Mouse (Mus musculus) midbrain, embryonic 16.5 days (tissue): ENCODE data around the gene Inava. TPM values are rescaled to one million over a fixed set of nuclear protein-coding genes. Genes with fewer than 3 reads are reported as not detected.

Source experiments
- ATAC-seq: fragments of 200-750 bp; cut with Nextera tagmentation; 2 replicates; pipeline ENCODE4 v1.8.0; 2017; ENCODE audit warnings: moderate TSS enrichment
- H3K27ac ChIP-seq: fragments of 300-500 bp; sonication (generic); 2 replicates; pipeline ENCODE4 v1.5.1; 2014; ENCODE audit warnings: mild to moderate bottlenecking, low read length, mixed read lengths
- H3K27me3 ChIP-seq: fragments of 300-500 bp; sonication (generic); 2 replicates; pipeline ENCODE4 v1.6.1; 2014; ENCODE audit warnings: low read depth, low read length, mixed read lengths; ENCODE audit not compliant: control insufficient read depth, insufficient read depth
- H3K36me3 ChIP-seq: fragments of 300-500 bp; sonication (generic); 2 replicates; pipeline ENCODE4 v1.6.1; 2014; ENCODE audit warnings: mild to moderate bottlenecking, low read length, moderate library complexity, mixed read lengths; ENCODE audit not compliant: control insufficient read depth, insufficient read depth
- H3K4me1 ChIP-seq: fragments of 300-500 bp; sonication (generic); 2 replicates; pipeline ENCODE4 v1.6.1; 2014; ENCODE audit warnings: mild to moderate bottlenecking, low read length, mixed read lengths; ENCODE audit not compliant: control insufficient read depth, insufficient read depth
- H3K4me2 ChIP-seq: fragments of 300-500 bp; sonication (generic); 2 replicates; pipeline ENCODE4 v1.6.1; 2014; ENCODE audit warnings: mild to moderate bottlenecking, low read length, mixed read lengths
- H3K4me3 ChIP-seq: fragments of 300-500 bp; sonication (generic); 2 replicates; pipeline ENCODE4 v1.5.1; 2014; ENCODE audit warnings: low read depth, mild to moderate bottlenecking, low read length, moderate library complexity, mixed read lengths
- H3K9ac ChIP-seq: fragments of 300-500 bp; sonication (generic); 2 replicates; pipeline ENCODE4 v1.6.1; 2014; ENCODE audit warnings: low read depth, low read length, mixed read lengths
- H3K9me3 ChIP-seq: fragments of 300-500 bp; sonication (generic); replicated peaks from 2 replicates; pipeline ENCODE4 v1.6.1; 2014; ENCODE audit warnings: mild to moderate bottlenecking, low read length, mixed read lengths; ENCODE audit not compliant: control insufficient read depth, poor library complexity, severe bottlenecking
- WGBS: fragments of 180-500 bp; shearing (Covaris S2); extraction: QIAGEN DNeasy Blood & Tissue Kit; methylation state at CpG from one replicate; pipeline ENCODE4 v1.1.7; 2014; 5-methylcytosine and 5-hydroxymethylcytosine counted together
- polyA plus RNA-seq: library from polyadenylated mRNA; unstranded; fragments of >200 nt; fragmentation: Nextera tagmentation; extraction: Ambion mirVana; gene quantifications from 2 replicates; pipeline ENCODE4 v1.2.1, GENCODE M21; 2015

Inava gene
- polyA plus RNA-seq, 1 experiment from 2014 or later: 1.5 TPM

DNA sequence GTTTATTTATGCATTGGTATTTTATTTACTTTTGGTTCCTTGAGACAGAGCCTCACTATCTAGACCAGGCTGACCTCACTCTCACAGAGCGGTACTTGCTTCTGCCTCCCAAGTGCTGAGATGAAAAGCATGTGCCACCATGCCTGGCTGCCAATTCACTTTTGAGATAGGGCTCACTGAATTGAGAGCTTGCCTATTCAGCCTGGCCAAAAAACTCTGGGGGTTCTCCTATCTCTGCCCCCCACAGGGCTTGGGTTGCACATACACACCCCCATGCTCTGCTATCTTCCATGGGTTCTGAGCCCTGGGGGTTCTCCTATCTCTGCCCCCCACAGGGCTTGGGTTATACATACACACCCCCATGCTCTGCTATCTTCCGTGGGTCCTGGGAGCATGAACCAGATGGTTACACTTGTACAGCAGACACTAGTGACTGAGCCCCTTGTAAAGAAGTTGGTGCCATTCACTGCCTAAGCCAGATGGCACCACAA, 54.5 kb downstream of the Inava start:
- ATAC-seq: no peak
- Histone ChIP-seq H3K4me3 (no peak overlapping the region), H3K4me2 (no peak overlapping the region), H3K36me3 (peaks cover 13% of the 10 kb centered on the region), H3K4me1 (no peaks in the 10 kb centered on the region; the same call in 1 of the 2 replicates), H3K27me3 (no peaks in the 10 kb centered on the region), H3K9me3 (no peaks in the 10 kb centered on the region), H3K9ac (no peak overlapping the region), H3K27ac (no peak overlapping the region)
- WGBS: 67% methylated on average over 2 of the region's 2 CpGs

DNA sequence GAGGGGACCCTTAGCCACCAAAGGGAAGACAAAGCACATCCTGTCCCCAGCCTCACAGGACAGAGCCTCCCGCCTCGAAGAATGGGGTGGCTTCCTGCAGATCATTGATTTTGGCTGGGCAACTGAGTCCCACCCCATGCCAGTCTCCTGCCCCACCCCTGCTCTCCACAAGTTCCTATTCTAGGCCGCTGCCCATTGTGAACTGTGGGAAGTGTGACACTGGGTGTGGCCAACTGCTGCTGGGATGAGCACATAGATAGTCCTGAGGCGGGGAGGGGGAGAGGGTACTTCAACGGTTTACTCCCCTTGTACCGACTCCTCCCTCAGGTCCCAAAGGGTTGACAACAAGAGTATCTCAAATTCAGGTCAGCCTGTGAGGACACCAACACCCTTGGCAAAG, 55.3 kb downstream of the Inava start:
- H3K9me3 ChIP-seq: no peaks in the 10 kb centered on the region
- WGBS: 68% methylated on average over 6 of the region's 6 CpGs
- peaks cover 21% of the 10 kb centered on the region for H3K36me3 ChIP-seq
- peaks cover 8% of the 10 kb centered on the region for H3K4me1 ChIP-seq
- H3K27ac ChIP-seq: no peak overlapping the region
- no peak for ATAC-seq
- no peak overlapping the region for H3K9ac ChIP-seq
- no peak overlapping the region for H3K4me3 ChIP-seq
- H3K4me2 ChIP-seq: no peak overlapping the region
- no peaks in the 10 kb centered on the region for H3K27me3 ChIP-seq

- no peak for ATAC-seq
- Histone ChIP-seq H3K9me3 (no peaks in the 10 kb centered on the region), H3K27ac (no peak overlapping the region), H3K4me1 (peaks cover 11% of the 10 kb centered on the region), H3K9ac (no peak overlapping the region), H3K36me3 (peaks cover 35% of the 10 kb centered on the region), H3K4me3 (no peak overlapping the region), H3K27me3 (no peaks in the 10 kb centered on the region), H3K4me2 (no peak overlapping the region)
- WGBS: 83% methylated on average over 2 of the region's 2 CpGs
Observed at GRCm38 (mm10) chr1:136177085-136177484, 57.0 kb downstream of the Inava start.

DNA sequence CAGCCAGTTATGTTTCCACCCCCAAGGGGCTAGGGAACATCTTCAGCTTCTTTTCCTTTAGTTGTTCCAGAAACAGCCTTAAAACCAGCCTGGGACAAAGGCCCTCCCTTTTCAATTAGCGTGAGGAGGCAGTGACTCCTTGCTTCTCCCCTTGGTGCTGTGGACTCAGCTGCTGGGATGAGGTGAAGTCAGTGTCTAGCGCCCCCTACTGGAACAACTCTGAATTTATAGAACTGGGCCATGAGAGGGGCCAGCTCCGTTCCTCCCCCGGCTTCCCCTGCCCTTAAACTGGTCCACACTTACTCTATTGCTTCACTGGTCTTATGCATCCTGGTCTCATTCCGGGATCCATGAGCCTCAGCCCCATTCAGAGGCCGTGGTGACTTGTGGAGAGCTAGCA, 58.9 kb downstream of the Inava start:
- Histone ChIP-seq H3K9me3 (no peaks in the 10 kb centered on the region), H3K27me3 (no peaks in the 10 kb centered on the region), H3K4me2 (no peak overlapping the region), H3K4me1 (peaks cover 11% of the 10 kb centered on the region), H3K27ac (no peak overlapping the region), H3K9ac (no peak overlapping the region), H3K36me3 (peaks cover 51% of the 10 kb centered on the region), H3K4me3 (no peak overlapping the region)
- 31% methylated on average over 6 of the region's 6 CpGs for WGBS
- no peak for ATAC-seq

DNA sequence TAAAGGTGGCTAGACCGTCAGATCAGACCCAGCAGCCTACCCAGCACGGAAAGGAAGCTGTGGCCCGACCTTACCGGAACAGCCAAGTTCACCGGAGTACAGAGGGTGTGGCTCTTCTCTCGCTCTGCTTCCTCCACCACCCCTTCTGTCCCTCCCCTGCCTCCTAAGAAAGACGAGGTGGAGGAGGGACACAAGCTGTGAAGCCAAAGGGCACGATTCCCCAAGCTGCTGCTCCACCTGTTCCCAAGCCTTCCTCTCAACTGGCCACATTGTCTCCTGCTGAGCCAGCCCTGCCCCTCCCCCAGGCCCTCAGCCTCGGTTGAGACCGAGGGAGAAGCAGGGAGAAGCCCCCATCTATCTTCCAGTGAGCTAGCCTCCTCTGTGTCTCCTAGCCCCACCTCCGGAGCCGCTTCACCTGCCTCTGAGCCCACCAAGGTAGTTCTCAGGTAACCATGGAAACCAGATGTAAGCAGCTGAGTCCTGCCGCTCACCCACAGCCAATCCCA, 59.9 kb downstream of the Inava start:
- peaks cover 53% of the 10 kb centered on the region for H3K36me3 ChIP-seq
- peaks cover 11% of the 10 kb centered on the region for H3K4me1 ChIP-seq
- no peak overlapping the region for H3K4me2 ChIP-seq
- no peaks in the 10 kb centered on the region for H3K27me3 ChIP-seq
- peak; percentile 40; the same call in 1 of the 2 replicates for ATAC-seq
- H3K9me3 ChIP-seq: no peaks in the 10 kb centered on the region
- H3K9ac ChIP-seq: 0 out of 2 replicates have a peak overlapping the region, but pooled peaks have one; percentile 46
- peak overlapping the region; percentile 66 for H3K27ac ChIP-seq
- H3K4me3 ChIP-seq: no peak overlapping the region
- WGBS: 14% methylated on average over 13 of the region's 13 CpGs

GRCm38 (mm10) chr1:136172696-136173095, 61.4 kb downstream of the Inava start:
- Histone ChIP-seq H3K4me1 (peaks cover 11% of the 10 kb centered on the region), H3K27ac (no peak overlapping the region), H3K4me3 (no peak overlapping the region), H3K9me3 (no peaks in the 10 kb centered on the region), H3K36me3 (peaks cover 59% of the 10 kb centered on the region), H3K4me2 (no peak overlapping the region), H3K27me3 (no peaks in the 10 kb centered on the region), H3K9ac (no peak overlapping the region)
- no peak for ATAC-seq
- 69% methylated on average over 12 of the region's 12 CpGs for WGBS

DNA sequence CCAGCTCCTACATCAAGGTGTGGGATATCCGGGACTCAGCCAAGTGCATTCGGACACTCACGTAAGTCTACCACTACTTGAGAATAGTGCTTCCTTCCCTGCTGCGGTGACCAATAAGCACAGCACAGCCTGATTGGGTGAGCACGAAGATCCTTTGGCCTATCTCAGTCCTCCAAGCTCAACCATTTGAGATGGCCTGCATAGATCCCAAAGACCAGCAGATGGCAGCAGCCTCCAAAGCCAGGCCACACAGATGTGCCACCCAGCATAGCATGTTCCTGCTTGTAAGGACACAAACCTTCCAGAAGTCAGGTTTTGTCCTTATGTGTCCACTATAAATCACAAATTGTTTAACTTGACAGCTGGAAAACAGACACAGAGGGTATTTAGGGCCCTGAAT, 64.0 kb downstream of the Inava start:
- whole genome bisulfite sequencing: 10% methylated on average over 5 of the region's 5 CpGs
- Histone ChIP-seq H3K4me3 (no peak overlapping the region), H3K4me1 (peaks cover 11% of the 10 kb centered on the region), H3K27ac (no peak overlapping the region), H3K4me2 (no peak overlapping the region), H3K9ac (no peak overlapping the region), H3K36me3 (peaks cover 49% of the 10 kb centered on the region), H3K9me3 (no peaks in the 10 kb centered on the region), H3K27me3 (no peaks in the 10 kb centered on the region)
- peak; percentile 75 for ATAC-seq

GRCm38 (mm10) chr1:136167657-136168056, 66.4 kb downstream of the Inava start:
- Histone ChIP-seq H3K4me3 (no peak overlapping the region), H3K4me2 (no peak overlapping the region), H3K36me3 (peaks cover 44% of the 10 kb centered on the region), H3K9ac (no peak overlapping the region), H3K9me3 (no peaks in the 10 kb centered on the region), H3K27me3 (no peaks in the 10 kb centered on the region), H3K27ac (no peak overlapping the region), H3K4me1 (no peaks in the 10 kb centered on the region)
- ATAC-seq: no peak
- 72% methylated on average over 8 of the region's 8 CpGs for WGBS

DNA sequence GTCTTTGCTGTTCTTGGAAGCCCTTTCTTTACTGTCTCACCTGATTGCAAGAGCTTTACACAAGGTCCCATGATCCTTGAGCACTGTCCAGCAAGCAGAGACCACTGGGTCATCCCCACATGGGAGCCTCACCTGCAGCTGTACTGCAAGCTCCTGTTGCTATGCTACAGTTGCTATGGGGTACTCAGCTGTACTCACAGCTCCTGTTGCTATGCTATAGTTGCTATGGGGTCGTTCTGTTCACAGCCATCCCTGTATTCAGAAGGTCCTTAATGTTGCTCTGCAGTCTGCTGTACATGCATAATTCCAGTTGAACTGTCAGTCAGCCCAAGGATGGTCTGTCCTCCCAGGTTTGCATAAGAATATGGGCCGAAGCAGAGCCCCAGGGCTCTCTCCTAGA, 68.6 kb downstream of the Inava start:
- Histone ChIP-seq H3K4me3 (no peak overlapping the region), H3K4me1 (no peaks in the 10 kb centered on the region), H3K4me2 (no peak overlapping the region), H3K36me3 (peaks cover 45% of the 10 kb centered on the region), H3K9me3 (no peaks in the 10 kb centered on the region), H3K9ac (no peak overlapping the region), H3K27ac (no peak overlapping the region), H3K27me3 (no peaks in the 10 kb centered on the region)
- 35% methylated on average over 2 of the region's 2 CpGs for WGBS
- peak; percentile 41 for ATAC-seq
